Mouse (Mus musculus): ENCODE measurements around the gene Gtf3c3.

DNA sequence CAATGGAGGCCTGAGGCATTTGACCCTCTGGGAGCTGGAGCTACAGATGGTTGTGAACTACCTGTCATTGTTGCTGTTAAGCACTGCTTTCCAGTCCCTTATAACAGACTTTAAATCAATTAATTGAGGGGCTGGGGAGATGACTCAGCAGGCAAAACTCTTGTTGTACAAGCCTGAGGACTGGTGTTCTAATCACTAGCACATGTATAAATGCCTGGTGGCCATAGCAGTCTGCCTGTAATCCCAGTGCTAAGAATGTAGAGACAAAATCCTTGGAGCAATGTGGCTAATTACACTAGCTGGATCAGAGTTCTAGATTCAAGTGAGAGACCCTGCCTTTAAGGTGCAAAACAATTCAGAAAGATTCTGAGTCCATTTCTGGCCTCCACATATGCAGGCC is 36.0 kb downstream of the Gtf3c3 start:
- TF ChIP-seq CTCF (IDR thresholded peaks at IDR 0.05; ENCODE audit: low read depth, low read length) (no peak), POLR2A (IDR thresholded peaks at IDR 0.05; ENCODE audit: borderline replicate concordance, low read depth, low read length) (no peak)

Measured in bone marrow macrophage, adult 2 months (primary cell).